9 mouse cellular contexts compared by ENCODE assay signal in genomic region chr19:56775893-56776718, GRCm38 (mm10). TPM values are rescaled to one million over a fixed set of nuclear protein-coding genes. Genes with fewer than 3 reads are reported as not detected.
DNase-seq lines count a peak whose midpoint lies in the region; ATAC-seq and TF ChIP-seq lines count a peak whose summit lies in the region.
"Had no signal": no experiment of that assay in that cellular context is flagged by ENCODE, and none has a peak within 500 bp of the region (broad histone marks: within the 10 kb centered on the region; RNA-seq: fewer than 3 reads in every experiment).

No protein-coding gene starts in this region.

- ATAC-seq in heart, embryonic 14.5 days (ENCODE audit: insufficient number of reproducible peaks, insufficient read depth, low FRiP score, low read depth), result no peak
- ATAC-seq in liver, embryonic 12.5 days, result no peak
- no peak for ATAC-seq in stomach, embryonic 15.5 days (ENCODE audit: insufficient read depth, low FRiP score, low read depth)

- TF ChIP-seq CTCF in bone marrow macrophage, adult 2 months (IDR thresholded peaks at IDR 0.05; ENCODE audit: low read depth, low read length), result no peak

- H3K27me3 ChIP-seq in heart, embryonic 14.5 days (ENCODE audit: control insufficient read depth, insufficient read depth, low read length), result peaks cover 4% of the 10 kb centered on the region; the same call in 1 of the 2 replicates
- H3K27me3 ChIP-seq in liver, embryonic 12.5 days (replicated peaks), result peaks cover 49% of the 10 kb centered on the region
- 0 out of 2 replicates have a peak, but pooled peaks cover 4% of the 10 kb centered on the region for H3K27me3 ChIP-seq in stomach, embryonic 15.5 days (replicated peaks)

- H3K9me3 ChIP-seq in heart, embryonic 14.5 days (ENCODE audit: control insufficient read depth, low read length), result no peaks in the 10 kb centered on the region
- no peaks in the 10 kb centered on the region for H3K9me3 ChIP-seq in liver, embryonic 12.5 days (replicated peaks)
- H3K9me3 ChIP-seq in stomach, embryonic 15.5 days, result no peaks in the 10 kb centered on the region

- H3K4me1 ChIP-seq in bone marrow macrophage, adult 2 months (ENCODE audit: control insufficient read depth, insufficient read depth, low read length), result peaks cover 29% of the 10 kb centered on the region
- peaks cover 38 to 39% of the 10 kb centered on the region in 2 experiments for H3K4me1 ChIP-seq in heart, embryonic 14.5 days (ENCODE audit: control insufficient read depth in 2 of 2, insufficient read depth in 2 of 2, low read length in 2 of 2)
- peaks cover 6% of the 10 kb centered on the region; the same call in 1 of the 2 replicates for H3K4me1 ChIP-seq in liver, embryonic 12.5 days
- peaks cover 15% of the 10 kb centered on the region for H3K4me1 ChIP-seq in stomach, embryonic 15.5 days

- H3K9ac ChIP-seq in heart, embryonic 14.5 days (ENCODE audit: low read length), result peak overlapping the region; percentile 64
- H3K9ac ChIP-seq in liver, embryonic 12.5 days, result no peak overlapping the region
- H3K9ac ChIP-seq in stomach, embryonic 15.5 days, result no peak overlapping the region

- H3K36me3 ChIP-seq in heart, embryonic 14.5 days (ENCODE audit: control insufficient read depth, insufficient read depth, low read length), result no peaks in the 10 kb centered on the region
- no peaks in the 10 kb centered on the region for H3K36me3 ChIP-seq in liver, embryonic 12.5 days
- H3K36me3 ChIP-seq in stomach, embryonic 15.5 days, result no peaks in the 10 kb centered on the region

- no peak for TF ChIP-seq POLR2A in bone marrow macrophage, adult 2 months (IDR thresholded peaks at IDR 0.05; ENCODE audit: borderline replicate concordance, low read depth, low read length)

- intact Hi-C loops in heart, postnatal 25 days (cut with DNase I), result loop anchor here (2.0 to 5.0 kb wide), 4 partner anchors 29 to 354 kb away; no protein-coding TSS in a partner anchor
- intact Hi-C loops in left cerebral cortex, postnatal 14 days (cut with DNase I), result loop anchor here (2.0 kb wide), 1 partner anchor 211 kb away; no protein-coding TSS in a partner anchor

- peak overlapping the region; percentile 74 for H3K4me2 ChIP-seq in heart, embryonic 14.5 days (ENCODE audit: low read length)
- H3K4me2 ChIP-seq in liver, embryonic 12.5 days, result peak overlapping the region; percentile 45
- H3K4me2 ChIP-seq in stomach, embryonic 15.5 days, result peak overlapping the region; percentile 55

- no peak overlapping the region for H3K27ac ChIP-seq in bone marrow macrophage, adult 2 months (ENCODE audit: insufficient read depth, low read depth, low read length)
- no peak overlapping the region for H3K27ac ChIP-seq in heart, embryonic 14.5 days (replicated peaks in 1 of 2; ENCODE audit: control insufficient read depth in 1 of 2, insufficient read depth in 1 of 2, low read depth in 2 of 2, low read length in 2 of 2)
- H3K27ac ChIP-seq in liver, embryonic 12.5 days, result no peak overlapping the region
- no peak overlapping the region for H3K27ac ChIP-seq in stomach, embryonic 15.5 days

- DNase-seq in heart, adult 11 months, result peak; percentile 90
- DNase-seq in heart, postnatal 25 days (ENCODE audit: low spot score), result no peak
- DNase-seq in left cerebral cortex, postnatal 14 days (ENCODE audit: low spot score in 2 of 2), result no peak
- no peak for DNase-seq in cerebellum, adult 18-20 months

- H3K4me3 ChIP-seq in bone marrow macrophage, adult 2 months (ENCODE audit: insufficient read depth, low read length), result peak overlapping the region; percentile 9
- H3K4me3 ChIP-seq in heart, embryonic 14.5 days (ENCODE audit: control insufficient read depth in 1 of 2, insufficient read depth in 1 of 2, low read depth in 1 of 2, low read length in 2 of 2), result peak overlapping the region; percentile 17 to 23
- no peak overlapping the region for H3K4me3 ChIP-seq in liver, embryonic 12.5 days
- peak overlapping the region; percentile 20 for H3K4me3 ChIP-seq in stomach, embryonic 15.5 days (replicated peaks)
- H3K4me3 ChIP-seq: erythroblast, embryonic 14.5 days had no signal

- WGBS in heart, embryonic 14.5 days, result 9% methylated on average over 18 of the region's 18 CpGs
- WGBS in liver, embryonic 12.5 days (ENCODE audit: insufficient replicate concordance), result 10% methylated on average over 18 of the region's 18 CpGs
- 7% methylated on average over 17 of the region's 18 CpGs for WGBS in stomach, embryonic 15.5 days

RNA-seq across cellular contexts. Expression of gene Ccdc186, which starts 45.9 kb away (rescaled TPM):
- 10 to 100 TPM; 26.0 to 30.7 TPM for total RNA-seq in heart, postnatal 25 days (2021)
- polyA plus RNA-seq in bone marrow macrophage, adult 2 months (2012; ENCODE audit: insufficient read depth, insufficient read length, missing spikeins), result 18.2 and 22.2 TPM in 2 replicates
- 19.2 and 20.4 TPM in 2 replicates for polyA plus RNA-seq in heart, embryonic 14.5 days (2014; fragmentation: Nextera tagmentation; extraction: Ambion mirVana)
- 7.7 and 8.1 TPM in 2 replicates for polyA plus RNA-seq in liver, embryonic 12.5 days (2016; fragmentation: Nextera tagmentation; extraction: Ambion mirVana)
- 19.5 and 23.6 TPM in 2 replicates for polyA plus RNA-seq in stomach, embryonic 15.5 days (2015; fragmentation: Nextera tagmentation; extraction: Ambion mirVana)
- total RNA-seq in left cerebral cortex, postnatal 14 days (2021), result 10 to 100 TPM; 43.6 to 47.2 TPM

RNA-seq across cellular contexts. Expression of gene Tdrd1, which starts 49.9 kb away (rescaled TPM):
- total RNA-seq in heart, postnatal 25 days (2021), result under 1 TPM in 1 of 2 experiments, not detected in 1; 0.06 TPM
- polyA plus RNA-seq in bone marrow macrophage, adult 2 months (2012; ENCODE audit: insufficient read depth, insufficient read length, missing spikeins), result not detected in 2 replicates
- 0.47 and 0.93 TPM in 2 replicates for polyA plus RNA-seq in heart, embryonic 14.5 days (2014; fragmentation: Nextera tagmentation; extraction: Ambion mirVana)
- polyA plus RNA-seq in liver, embryonic 12.5 days (2016; fragmentation: Nextera tagmentation; extraction: Ambion mirVana), result 0.20 TPM in 2 replicates
- polyA plus RNA-seq in stomach, embryonic 15.5 days (2015; fragmentation: Nextera tagmentation; extraction: Ambion mirVana), result 1.6 and 1.7 TPM in 2 replicates
- total RNA-seq in left cerebral cortex, postnatal 14 days (2021), result under 1 TPM; 0.44 to 0.68 TPM
- polyA plus RNA-seq: erythroblast, embryonic 14.5 days had no signal

RNA-seq across cellular contexts. Expression of gene Adrb1, which starts 54.1 kb away (rescaled TPM):
- total RNA-seq in heart, postnatal 25 days (2021), result 10 to 100 TPM; 24.3 to 30.9 TPM
- polyA plus RNA-seq in bone marrow macrophage, adult 2 months (2012; ENCODE audit: insufficient read depth, insufficient read length, missing spikeins), result not detected in 2 replicates
- polyA plus RNA-seq in heart, embryonic 14.5 days (2014; fragmentation: Nextera tagmentation; extraction: Ambion mirVana), result 6.5 and 8.2 TPM in 2 replicates
- 0.20 and 0.24 TPM in 2 replicates for polyA plus RNA-seq in liver, embryonic 12.5 days (2016; fragmentation: Nextera tagmentation; extraction: Ambion mirVana)
- polyA plus RNA-seq in stomach, embryonic 15.5 days (2015; fragmentation: Nextera tagmentation; extraction: Ambion mirVana), result 0.93 and 1.2 TPM in 2 replicates
- 10 to 100 TPM; 40.1 to 43.9 TPM for total RNA-seq in left cerebral cortex, postnatal 14 days (2021)
